Mouse (Mus musculus): ENCODE results near the gene Adm.

DNA sequence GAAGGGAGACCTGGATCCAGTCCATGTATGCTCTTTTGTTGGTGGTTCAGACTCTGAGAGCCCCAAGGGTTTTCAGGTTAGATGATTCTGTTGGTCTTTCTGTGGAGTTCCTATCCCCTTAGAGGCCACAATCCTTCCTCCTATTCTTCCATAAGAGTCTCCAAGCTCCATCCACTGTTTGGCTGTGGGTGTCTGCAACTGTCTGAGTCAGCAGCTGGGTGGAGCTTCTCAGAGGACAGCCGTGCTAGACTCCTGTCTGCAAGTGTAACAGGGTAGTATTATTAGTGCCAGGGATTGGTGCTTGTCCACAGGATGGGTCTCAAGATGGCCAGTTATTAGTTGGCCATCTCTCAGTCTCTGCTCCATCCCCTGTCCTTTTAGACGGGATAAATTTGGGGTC, 3.4 kb upstream of the Adm start:
- no peak for TF ChIP-seq POLR2A (IDR thresholded peaks at IDR 0.05; ENCODE audit: insufficient read depth, low read depth, low read length)
- no peak for TF ChIP-seq CTCF (IDR thresholded peaks at IDR 0.05; ENCODE audit: insufficient read depth, low read depth, low read length)
